In genomic region chr3:20985682-20986376, GRCm38 (mm10) we compare ENCODE assay signal across 8 mouse cellular contexts.
DNase-seq lines count a peak whose midpoint lies in the region; ATAC-seq and TF ChIP-seq lines count a peak whose summit lies in the region.
"Had no signal": no experiment of that assay in that cellular context is flagged by ENCODE, and none has a peak within 500 bp of the region (broad histone marks: within the 10 kb centered on the region; RNA-seq: fewer than 3 reads in every experiment).

No protein-coding gene starts in this region.

- H3K4me1 ChIP-seq in lung, postnatal 0 days (ENCODE audit: insufficient read depth, low read depth, low read length), result peaks cover 8% of the 10 kb centered on the region; the same call in 1 of the 2 replicates
- peaks cover 31% of the 10 kb centered on the region for H3K4me1 ChIP-seq in forebrain, embryonic 10.5 days
- H3K4me1 ChIP-seq in neural tube, embryonic 13.5 days (replicated peaks), result peaks cover 34% of the 10 kb centered on the region
- peaks cover 16% of the 10 kb centered on the region for H3K4me1 ChIP-seq in heart, embryonic 10.5 days

- TF ChIP-seq CTCF in lung, postnatal 0 days (IDR thresholded peaks at IDR 0.05), result no peak

- no peak overlapping the region for H3K9ac ChIP-seq in lung, postnatal 0 days (replicated peaks; ENCODE audit: low read depth)
- no peak overlapping the region for H3K9ac ChIP-seq in neural tube, embryonic 13.5 days

- 53% methylated on average over 4 of the region's 4 CpGs for WGBS in lung, postnatal 0 days
- WGBS in forebrain, embryonic 10.5 days, result 50% methylated on average over 4 of the region's 4 CpGs
- WGBS in neural tube, embryonic 13.5 days, result 48% methylated on average over 4 of the region's 4 CpGs
- 50% methylated on average over 4 of the region's 4 CpGs for WGBS in heart, embryonic 10.5 days

- H3K4me3 ChIP-seq in lung, postnatal 0 days (ENCODE audit: low read depth, low read length), result no peak overlapping the region
- no peak overlapping the region for H3K4me3 ChIP-seq in forebrain, embryonic 10.5 days
- H3K4me3 ChIP-seq in neural tube, embryonic 13.5 days, result no peak overlapping the region
- H3K4me3 ChIP-seq in heart, embryonic 10.5 days, result no peak overlapping the region
- H3K4me3 ChIP-seq: megakaryocyte, embryonic 14.5 days had no signal

- ATAC-seq in lung, postnatal 0 days, result no peak
- peak; percentile 74 for ATAC-seq in neural tube, embryonic 13.5 days (ENCODE audit: low read depth)

- TF ChIP-seq EP300 in lung, postnatal 0 days (IDR thresholded peaks at IDR 0.05), result no peak

- H3K9me3 ChIP-seq in lung, postnatal 0 days (ENCODE audit: low read length), result no peaks in the 10 kb centered on the region
- no peaks in the 10 kb centered on the region for H3K9me3 ChIP-seq in forebrain, embryonic 10.5 days
- no peaks in the 10 kb centered on the region for H3K9me3 ChIP-seq in neural tube, embryonic 13.5 days
- no peaks in the 10 kb centered on the region for H3K9me3 ChIP-seq in heart, embryonic 10.5 days
- H3K9me3 ChIP-seq: megakaryocyte, embryonic 14.5 days had no signal

- H3K36me3 ChIP-seq in lung, postnatal 0 days (ENCODE audit: insufficient read depth, low read length), result no peaks in the 10 kb centered on the region
- no peaks in the 10 kb centered on the region for H3K36me3 ChIP-seq in forebrain, embryonic 10.5 days (replicated peaks)
- no peaks in the 10 kb centered on the region for H3K36me3 ChIP-seq in neural tube, embryonic 13.5 days
- no peaks in the 10 kb centered on the region for H3K36me3 ChIP-seq in heart, embryonic 10.5 days

- H3K4me2 ChIP-seq in lung, postnatal 0 days (replicated peaks; ENCODE audit: low read depth, low read length), result no peak overlapping the region
- peak overlapping the region; percentile 21 for H3K4me2 ChIP-seq in neural tube, embryonic 13.5 days

- DNase-seq in lung, postnatal 10 days, result peak; percentile 11
- DNase-seq in lung, postnatal 0 days (ENCODE audit: low spot score), result no peak
- DNase-seq in forebrain, embryonic 10.5 days (ENCODE audit: extremely low spot score, low spot score), result peak; percentile 14
- DNase-seq in layer of hippocampus, adult 18-20 months (ENCODE audit: low spot score in 2 of 2), result peak; percentile 28 to 54
- DNase-seq in thymus, postnatal 25 days, result no peak
- no peak for DNase-seq in heart, embryonic 10.5 days (ENCODE audit: low spot score)

- H3K27ac ChIP-seq in lung, postnatal 0 days (ENCODE audit: low read length), result no peak overlapping the region
- peak overlapping the region; percentile 66 for H3K27ac ChIP-seq in forebrain, embryonic 10.5 days
- H3K27ac ChIP-seq in neural tube, embryonic 13.5 days (replicated peaks), result peak overlapping the region; percentile 69
- H3K27ac ChIP-seq in heart, embryonic 10.5 days, result no peak overlapping the region

- no peaks in the 10 kb centered on the region for H3K27me3 ChIP-seq in lung, postnatal 0 days (replicated peaks; ENCODE audit: insufficient read depth, low read length)
- H3K27me3 ChIP-seq in forebrain, embryonic 10.5 days (ENCODE audit: poor library complexity, severe bottlenecking), result no peaks in the 10 kb centered on the region
- no peaks in the 10 kb centered on the region for H3K27me3 ChIP-seq in neural tube, embryonic 13.5 days
- H3K27me3 ChIP-seq in heart, embryonic 10.5 days (ENCODE audit: insufficient read depth, poor library complexity, severe bottlenecking), result no peaks in the 10 kb centered on the region
- H3K27me3 ChIP-seq: megakaryocyte, embryonic 14.5 days had no signal

Comparison
In these comparisons a context has a peak if more than half of its experiments do, and no peak if none do; other contexts are left out.
1. DNase-seq: peak in lung, postnatal 10 days (single experiment), forebrain, embryonic 10.5 days (single experiment) and layer of hippocampus, adult 18-20 months (2 of 2); none in lung, postnatal 0 days (single experiment), thymus, postnatal 25 days (single experiment) and heart, embryonic 10.5 days (single experiment).
2. H3K27ac ChIP-seq: peak in forebrain, embryonic 10.5 days (single experiment) and neural tube, embryonic 13.5 days (single experiment); none in lung, postnatal 0 days (single experiment) and heart, embryonic 10.5 days (single experiment).